Mouse (Mus musculus) stomach, adult 2 months (tissue): Measurements from ENCODE around the gene Gm26657. TPM values are rescaled to one million over a fixed set of nuclear protein-coding genes. Genes with fewer than 3 reads are reported as not detected.

Experiments used
- polyA plus RNA-seq: library from polyadenylated mRNA; depleted of rRNA; stranded (reverse); fragments of >200 nt; gene quantifications from 2 replicates; pipeline ENCODE4 v1.2.3, GENCODE M21; 2012; rRNA removed

Gene Gm26657
- not detected in 2 replicates for polyA plus RNA-seq

GRCm38 (mm10) chr4:56740020-56740485 is at the start of gene Gm26657:
TSS of gene Gm26657 (plus strand) at chr4:56740070.

GRCm38 (mm10) chr4:56741041-56741493 is 1.2 kb downstream of the Gm26657 start, which contains the start of gene Actl7b:
TSS of gene Actl7b (minus strand) at chr4:56741443.

GRCm38 (mm10) chr4:56743363-56744195 is 3.7 kb downstream of the Gm26657 start, which contains the start of gene Actl7a:
TSS of gene Actl7a (plus strand) at chr4:56743413.

Other genes with a start within 250 kb of the Gm26657 start
- not detected in 2 replicates for gene Actl7b, start 1.4 kb downstream of the Gm26657 start, polyA plus RNA-seq
- gene Actl7a, start 3.3 kb downstream of the Gm26657 start, polyA plus RNA-seq = not detected in 2 replicates
- gene Elp1, start 62.3 kb downstream of the Gm26657 start, polyA plus RNA-seq = 2.6 and 4.0 TPM in 2 replicates
- gene Fam206a, start 62.3 kb downstream of the Gm26657 start, polyA plus RNA-seq = 0.56 and 0.84 TPM in 2 replicates
- 1.3 and 1.7 TPM in 2 replicates for gene Ctnnal1, start 125.1 kb downstream of the Gm26657 start, polyA plus RNA-seq
- 2.6 TPM in 2 replicates for gene Tmem245, start 207.4 kb downstream of the Gm26657 start, polyA plus RNA-seq